Mouse (Mus musculus) cortical plate, adult 2 months (tissue): ENCODE measurements around the gene Enox1.

Experiments used
- CTCF ChIP-seq: fragments of 200-500 bp; IDR thresholded peaks from 2 replicates; pipeline ENCODE4 v1.5.1; 2011; ENCODE audit warnings: mild to moderate bottlenecking, control low read depth, low read length; ENCODE audit not compliant: insufficient read depth; ENCODE audit errors: extremely low read depth
- POLR2A ChIP-seq: fragments of 200-500 bp; IDR thresholded peaks from 2 replicates; pipeline ENCODE4 v1.6.1; 2011; ENCODE audit warnings: mild to moderate bottlenecking, low read length, control low read depth; ENCODE audit not compliant: insufficient read depth; ENCODE audit errors: extremely low read depth

DNA sequence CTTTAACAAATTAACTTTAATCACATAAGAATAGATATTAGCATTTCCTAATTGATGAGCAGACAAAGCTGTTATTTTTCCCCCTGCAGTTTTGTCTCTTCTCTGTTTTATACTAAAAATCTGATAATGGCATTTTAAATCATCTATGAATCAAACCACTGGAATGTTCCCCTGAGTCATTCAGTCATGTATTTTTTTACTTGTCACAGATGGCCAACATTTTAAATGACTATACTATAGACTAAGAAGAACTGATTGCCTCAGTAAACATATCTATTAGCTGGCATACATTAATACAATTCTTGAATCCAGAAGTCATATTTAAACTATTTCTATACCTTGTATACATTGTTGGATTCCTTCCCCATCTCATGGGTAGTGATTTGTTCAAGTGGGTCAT, 173.2 kb downstream of the Enox1 start:
- no peak for TF ChIP-seq POLR2A
- no peak for TF ChIP-seq CTCF
